Mouse (Mus musculus) embryonic facial prominence, embryonic 11.5 days (tissue): ENCODE data around the gene Gm10722. TPM values are rescaled to one million over a fixed set of nuclear protein-coding genes. Genes with fewer than 3 reads are reported as not detected.
"Not testable (repeated sequence)": the region's sequence is repeated elsewhere in the genome, so short reads cannot be mapped to it uniquely, and the experiment has no call there.

Experiments used
- ATAC-seq: fragments of 200-750 bp; cut with Nextera tagmentation; replicated peaks from 2 replicates; pipeline ENCODE4 v1.8.0; 2017; ENCODE audit warnings: low read depth; ENCODE audit not compliant: insufficient number of reproducible peaks, low FRiP score, low TSS enrichment
- DNase-seq: peaks from one replicate; pipeline ENCODE4 v3.0.0-alpha.2; 2015; ENCODE audit warnings: low spot score
- H3K27ac ChIP-seq: fragments of 300-500 bp; sonication (generic); replicated peaks from 2 replicates; pipeline ENCODE4 v1.5.1; 2014; ENCODE audit warnings: mild to moderate bottlenecking, low read depth, low read length, control low read depth
- H3K27me3 ChIP-seq: fragments of 300-500 bp; sonication (generic); 2 replicates; pipeline ENCODE4 v1.6.1; 2014; ENCODE audit warnings: mild to moderate bottlenecking, low read length, moderate library complexity, mixed read lengths; ENCODE audit not compliant: control insufficient read depth, insufficient read depth
- H3K36me3 ChIP-seq: fragments of 300-500 bp; sonication (generic); replicated peaks from 2 replicates; pipeline ENCODE4 v1.6.1; 2014; ENCODE audit warnings: low read depth, mild to moderate bottlenecking, low read length, moderate library complexity, mixed read lengths; ENCODE audit not compliant: control insufficient read depth, insufficient read depth
- H3K4me1 ChIP-seq: fragments of 300-500 bp; sonication (generic); 2 replicates; pipeline ENCODE4 v1.6.1; 2014; ENCODE audit warnings: low read length, mixed read lengths; ENCODE audit not compliant: control insufficient read depth, insufficient read depth
- H3K4me2 ChIP-seq: fragments of 300-500 bp; sonication (generic); 2 replicates; pipeline ENCODE4 v1.6.1; 2014; ENCODE audit warnings: low read depth, mild to moderate bottlenecking, control low read depth, low read length, moderate library complexity
- H3K4me3 ChIP-seq: fragments of 300-500 bp; sonication (generic); 2 replicates; pipeline ENCODE4 v1.5.1; 2014; ENCODE audit warnings: low read depth, low read length, control low read depth
- H3K9ac ChIP-seq: fragments of 300-500 bp; sonication (generic); replicated peaks from 2 replicates; pipeline ENCODE4 v1.6.1; 2014; ENCODE audit warnings: mild to moderate bottlenecking, control low read depth, low read length
- H3K9me3 ChIP-seq: fragments of 300-500 bp; sonication (generic); replicated peaks from 2 replicates; pipeline ENCODE4 v1.6.1; 2016; ENCODE audit warnings: mild to moderate bottlenecking, low read length, inconsistent platforms, mixed read lengths; ENCODE audit not compliant: control insufficient read depth
- WGBS: fragments of 180-500 bp; shearing (Covaris S2); extraction: QIAGEN DNeasy Blood & Tissue Kit; methylation state at CpG from one replicate; pipeline ENCODE4 v1.1.7; 2014; 5-methylcytosine and 5-hydroxymethylcytosine counted together
- polyA plus RNA-seq: library from polyadenylated mRNA; unstranded; fragments of >200 nt; fragmentation: Nextera tagmentation; extraction: Ambion mirVana; gene quantifications from 2 replicates; pipeline ENCODE4 v1.2.1, GENCODE M21; 2014

Gm10722 gene
- not detected in 2 replicates for polyA plus RNA-seq

GRCm38 (mm10) chr9:3000445-3000972, at the start of gene Gm10722:
Gm10722 (plus strand) TSS chr9:3000922.
- peak; percentile 47 for DNase-seq

GRCm38 (mm10) chr9:3001006-3001405, 284 bp downstream of the Gm10722 start:
- H3K4me3 ChIP-seq, H3K27me3 ChIP-seq, H3K9ac ChIP-seq, H3K36me3 ChIP-seq, ATAC-seq, DNase-seq, H3K4me1 ChIP-seq, H3K27ac ChIP-seq, H3K4me2 ChIP-seq, H3K9me3 ChIP-seq: not testable (repeated sequence)
- WGBS: 65% methylated on average over 8 of the region's 8 CpGs

More at GRCm38 (mm10) chr9:3000445-3000972, at the start of gene Gm10722:
- H3K4me1 ChIP-seq, H3K36me3 ChIP-seq, H3K9me3 ChIP-seq, H3K9ac ChIP-seq, H3K27ac ChIP-seq, H3K4me2 ChIP-seq, ATAC-seq, H3K4me3 ChIP-seq, H3K27me3 ChIP-seq: not testable (repeated sequence)
- WGBS: 66% methylated on average over 12 of the region's 12 CpGs

GRCm38 (mm10) chr9:3001948-3002659, 1.4 kb downstream of the Gm10722 start:
- peak; percentile 70 for DNase-seq
- H3K4me3 ChIP-seq, H3K27ac ChIP-seq, H3K27me3 ChIP-seq, H3K9ac ChIP-seq, H3K9me3 ChIP-seq, H3K4me1 ChIP-seq, H3K4me2 ChIP-seq, H3K36me3 ChIP-seq: not testable (repeated sequence)
- peak; percentile 88 for ATAC-seq
- 54% methylated on average over 8 of the region's 11 CpGs for WGBS

GRCm38 (mm10) chr9:3002794-3003396, 2.2 kb downstream of the Gm10722 start, which contains the start of gene Gm11168:
Gm11168 (plus strand) TSS chr9:3003346.
- not testable (repeated sequence) for H3K27ac ChIP-seq, H3K27me3 ChIP-seq, ATAC-seq, H3K4me1 ChIP-seq, DNase-seq, H3K4me3 ChIP-seq, H3K9me3 ChIP-seq, H3K36me3 ChIP-seq, H3K4me2 ChIP-seq, H3K9ac ChIP-seq
- WGBS: 72% methylated on average over 6 of the region's 14 CpGs

GRCm38 (mm10) chr9:3006179-3006578, 5.5 kb downstream of the Gm10722 start:
- H3K27ac ChIP-seq, H3K4me1 ChIP-seq, ATAC-seq, H3K36me3 ChIP-seq, H3K9ac ChIP-seq, DNase-seq, H3K4me3 ChIP-seq, H3K27me3 ChIP-seq, H3K4me2 ChIP-seq, H3K9me3 ChIP-seq: not testable (repeated sequence)
- 82% methylated on average over 1 of the region's 5 CpGs for WGBS

GRCm38 (mm10) chr9:3006636-3007035, 5.9 kb downstream of the Gm10722 start:
- H3K27ac ChIP-seq, H3K4me2 ChIP-seq, H3K4me1 ChIP-seq, H3K9ac ChIP-seq, DNase-seq, H3K4me3 ChIP-seq, H3K9me3 ChIP-seq, H3K36me3 ChIP-seq, H3K27me3 ChIP-seq: not testable (repeated sequence)
- WGBS: 71% methylated on average over 7 of the region's 8 CpGs
- peak; percentile 83 for ATAC-seq

GRCm38 (mm10) chr9:3007272-3007671, 6.5 kb downstream of the Gm10722 start:
- not testable (repeated sequence) for H3K36me3 ChIP-seq, H3K4me3 ChIP-seq, ATAC-seq, H3K4me1 ChIP-seq, H3K27ac ChIP-seq, H3K9me3 ChIP-seq, H3K27me3 ChIP-seq, H3K9ac ChIP-seq, H3K4me2 ChIP-seq
- 79% methylated on average over 7 of the region's 9 CpGs for WGBS
- peak; percentile 11 for DNase-seq

DNA sequence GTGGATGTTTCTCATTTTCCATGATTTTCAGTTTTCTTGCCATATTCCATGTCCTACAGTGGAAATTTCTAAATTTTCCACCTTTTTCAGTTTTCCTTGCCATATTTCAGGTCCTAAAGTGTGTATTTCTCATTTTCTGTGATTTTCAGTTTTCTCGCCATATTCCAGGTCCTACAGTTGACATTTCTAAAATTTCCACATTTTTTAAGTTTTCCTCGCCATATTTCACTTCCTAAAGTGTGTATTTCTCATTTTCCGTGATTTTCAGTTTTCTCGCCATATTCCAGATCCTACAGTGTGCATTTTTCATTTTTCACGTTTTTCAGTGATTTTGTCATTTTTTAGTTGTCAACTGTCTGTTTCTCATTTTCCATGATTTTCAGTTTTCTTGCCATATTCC, 8.6 kb downstream of the Gm10722 start:
- H3K4me3 ChIP-seq, H3K36me3 ChIP-seq, H3K4me2 ChIP-seq, H3K27ac ChIP-seq, H3K9ac ChIP-seq, H3K27me3 ChIP-seq, H3K4me1 ChIP-seq, DNase-seq, H3K9me3 ChIP-seq: not testable (repeated sequence)
- ATAC-seq: peak; percentile 64; the same call in 1 of the 2 replicates
- no CpG with 5 or more reads among the region's 5 CpGs for WGBS
